Mouse (Mus musculus) layer of hippocampus, adult 18-20 months (tissue): ENCODE results near the gene Mmp11. TPM values are rescaled to one million over a fixed set of nuclear protein-coding genes. Genes with fewer than 3 reads are reported as not detected.

Source experiments
- DNase-seq, 2 experiments: peaks; one replicate each; pipeline ENCODE4 v3.0.0; 2022; ENCODE audit warnings: low spot score in 2 of 2
- long read RNA-seq: library from polyadenylated mRNA; stranded (forward); transcript quantifications from one replicate; pipeline ENCODE4 v2.0.0, GENCODE M21; 2021
- total RNA-seq, 2 experiments: library from RNA; stranded (reverse); gene quantifications; 2 replicates each; pipeline ENCODE4 v1.2.3; 2021

Mmp11 gene
- total RNA-seq: 1 to 10 TPM; 1.8 to 2.1 TPM
- long read RNA-seq, partial matches to known transcripts: 2 of 2 reads
- long read RNA-seq, other reads (novel, unspliced or antisense): 0 of 2 reads

GRCm38 (mm10) chr10:75935680-75936541 lies at the start of gene Mmp11:
Gene Mmp11, minus strand, starts transcription at chr10:75936496.
- peak; percentile 69 to 82 for DNase-seq

DNA sequence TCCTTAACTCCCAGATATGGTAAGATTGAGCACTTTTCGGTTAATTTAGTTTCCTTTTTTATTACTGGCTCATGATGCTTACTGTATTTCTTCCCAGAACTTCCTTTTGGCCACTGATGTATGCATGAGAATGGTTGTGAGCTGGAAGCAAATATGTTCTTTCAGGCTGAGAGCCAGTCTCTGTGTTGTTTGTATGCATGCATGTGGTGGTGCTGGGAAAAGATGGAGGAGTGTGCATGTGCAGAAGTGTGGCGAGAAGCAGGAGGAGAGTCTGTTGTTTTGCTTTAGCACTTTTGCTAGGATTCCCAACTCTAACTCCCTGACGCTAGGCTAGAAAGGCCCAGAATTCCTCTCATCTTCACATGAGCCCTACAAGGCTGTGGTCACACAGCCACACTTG lies 43.1 kb upstream of the Mmp11 start:
- DNase-seq: peak in 1 of 2 experiments; percentile 33

GRCm38 (mm10) chr10:75978835-75979157 lies 42.5 kb upstream of the Mmp11 start:
- DNase-seq: no peak

DNA sequence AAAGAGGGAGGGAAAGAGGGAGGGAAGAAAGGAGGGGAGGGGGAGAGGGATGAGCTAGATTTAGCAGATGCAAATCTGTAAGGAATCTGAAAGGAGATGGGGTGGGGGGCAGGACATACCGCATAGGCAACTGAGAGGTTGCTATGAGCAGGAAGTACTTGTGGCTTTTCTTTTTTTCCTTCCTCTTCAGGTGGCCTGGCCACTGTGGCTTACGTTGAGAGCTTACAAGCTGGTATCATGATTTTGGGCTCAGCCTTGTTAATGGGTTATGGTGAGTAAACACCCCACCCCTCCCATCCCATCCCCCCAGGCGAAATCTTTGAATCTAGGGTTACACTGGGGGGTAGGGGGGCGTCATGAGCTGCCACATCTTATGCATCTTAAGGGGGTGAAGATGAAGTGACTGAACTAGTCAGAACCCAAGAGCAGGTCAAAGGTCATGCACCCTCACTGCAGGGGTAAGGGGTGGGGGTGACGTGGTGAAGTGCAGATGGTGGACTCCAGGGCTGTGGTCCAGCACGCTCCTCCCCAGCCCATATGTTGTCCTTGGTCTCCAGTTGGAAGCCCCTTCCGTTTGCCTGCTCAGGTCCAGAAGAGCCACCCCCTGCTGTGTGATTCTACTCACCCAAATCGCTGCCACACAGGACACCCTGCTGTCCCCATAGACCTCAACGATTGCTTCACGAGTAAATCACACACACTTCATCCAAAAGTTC lies 42.0 kb upstream of the Mmp11 start:
- no peak for DNase-seq

GRCm38 (mm10) chr10:75975216-75975615 lies 38.9 kb upstream of the Mmp11 start:
- DNase-seq: no peak

- no peak for DNase-seq
Measured at GRCm38 (mm10) chr10:75973846-75974245, 37.5 kb upstream of the Mmp11 start.

DNA sequence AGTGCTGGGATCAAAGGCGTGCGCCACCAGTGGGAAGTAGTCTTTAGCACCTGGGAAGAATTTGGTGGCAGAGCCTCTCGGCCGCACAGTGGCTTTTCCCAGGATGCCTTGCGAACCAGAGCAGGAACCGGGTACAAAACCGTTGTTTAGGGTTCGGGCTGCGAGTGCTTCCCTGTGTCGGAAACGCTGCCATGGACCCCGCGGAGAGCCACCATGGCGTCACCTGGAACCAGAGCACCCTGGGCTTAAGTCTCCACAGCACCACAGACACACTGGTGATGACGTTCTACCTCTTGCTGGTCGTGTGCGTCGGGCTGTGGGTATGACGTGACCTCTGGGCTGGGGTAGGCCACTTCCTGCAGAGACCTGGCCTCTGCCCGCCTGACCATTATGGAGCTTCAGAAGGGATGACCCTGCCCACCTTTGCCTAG lies 18.1 kb upstream of the Mmp11 start, which contains the start of gene Gm5134:
Gene Gm5134 (plus strand): TSS at position 134 of the 431 bp plus-strand sequence.
- DNase-seq: no peak

GRCm38 (mm10) chr10:75951424-75952050 lies 15.2 kb upstream of the Mmp11 start:
- DNase-seq: peak in 1 of 2 experiments; percentile 72

DNA sequence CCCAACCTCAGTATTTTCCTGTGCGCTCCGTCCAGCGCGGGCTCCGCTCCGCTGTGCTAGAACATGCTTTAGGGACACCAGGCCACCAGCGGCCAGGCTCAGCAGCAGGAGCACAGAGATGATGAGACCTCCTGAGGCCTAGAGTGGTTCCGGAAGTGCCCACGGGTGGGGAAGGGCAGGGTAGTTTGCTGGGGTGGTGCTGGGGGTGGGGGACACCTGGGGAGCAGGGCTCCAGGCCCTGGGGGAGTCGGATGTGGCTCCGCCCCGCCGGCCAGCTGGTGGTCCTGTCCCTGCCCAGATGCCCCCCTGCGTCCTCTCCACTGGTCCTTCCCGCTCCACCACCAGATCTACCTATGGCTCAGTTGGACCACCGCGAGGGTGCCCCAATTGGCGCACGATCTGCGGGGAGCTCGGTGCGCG lies 14.5 kb upstream of the Mmp11 start:
- no peak for DNase-seq

GRCm38 (mm10) chr10:75949053-75950045 lies 13.1 kb upstream of the Mmp11 start:
- DNase-seq: no peak

DNA sequence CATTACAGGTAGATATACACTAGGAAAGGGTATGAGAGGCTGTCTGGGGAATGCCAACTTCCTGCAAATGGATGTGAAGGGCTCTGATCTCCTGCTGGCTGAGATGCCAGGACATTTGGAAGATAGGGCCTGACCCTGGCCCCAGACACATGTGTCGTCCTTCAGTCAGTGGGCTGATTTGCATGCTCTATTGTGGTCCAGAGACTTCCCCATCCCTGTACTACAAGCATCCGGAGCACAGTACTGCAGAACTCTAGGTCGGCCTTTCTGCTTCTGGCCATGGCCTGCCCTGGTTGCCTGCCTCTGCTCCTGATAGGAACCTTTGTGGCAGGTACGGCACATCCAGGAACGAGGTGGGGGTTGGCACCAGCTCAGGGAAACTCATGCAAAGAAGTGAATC lies 11.8 kb upstream of the Mmp11 start:
- DNase-seq: no peak

DNA sequence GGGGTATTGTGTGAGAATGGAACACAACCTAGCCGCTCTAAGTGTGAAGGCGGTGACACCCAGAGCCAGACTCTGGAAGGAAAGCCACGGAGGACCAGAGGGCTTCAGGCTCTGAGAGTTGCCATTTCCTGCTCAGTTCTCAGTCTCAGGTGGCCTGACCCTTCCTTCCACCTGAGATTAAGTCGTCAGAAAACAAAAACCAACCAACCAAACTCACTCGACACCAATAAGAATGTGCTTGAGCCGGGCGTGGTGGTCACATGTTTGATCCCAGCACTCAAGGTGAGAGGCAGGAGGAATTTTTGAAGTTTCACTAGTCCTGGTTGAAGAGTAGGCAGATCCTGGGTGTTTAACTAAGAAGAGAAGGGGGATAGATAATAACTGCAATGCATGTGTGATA lies 9.6 kb upstream of the Mmp11 start:
- DNase-seq: no peak

GRCm38 (mm10) chr10:75945213-75945612 lies 8.9 kb upstream of the Mmp11 start:
- DNase-seq: no peak

GRCm38 (mm10) chr10:75944066-75944772 lies 7.9 kb upstream of the Mmp11 start:
- DNase-seq: peak in 1 of 2 experiments; percentile 61

DNA sequence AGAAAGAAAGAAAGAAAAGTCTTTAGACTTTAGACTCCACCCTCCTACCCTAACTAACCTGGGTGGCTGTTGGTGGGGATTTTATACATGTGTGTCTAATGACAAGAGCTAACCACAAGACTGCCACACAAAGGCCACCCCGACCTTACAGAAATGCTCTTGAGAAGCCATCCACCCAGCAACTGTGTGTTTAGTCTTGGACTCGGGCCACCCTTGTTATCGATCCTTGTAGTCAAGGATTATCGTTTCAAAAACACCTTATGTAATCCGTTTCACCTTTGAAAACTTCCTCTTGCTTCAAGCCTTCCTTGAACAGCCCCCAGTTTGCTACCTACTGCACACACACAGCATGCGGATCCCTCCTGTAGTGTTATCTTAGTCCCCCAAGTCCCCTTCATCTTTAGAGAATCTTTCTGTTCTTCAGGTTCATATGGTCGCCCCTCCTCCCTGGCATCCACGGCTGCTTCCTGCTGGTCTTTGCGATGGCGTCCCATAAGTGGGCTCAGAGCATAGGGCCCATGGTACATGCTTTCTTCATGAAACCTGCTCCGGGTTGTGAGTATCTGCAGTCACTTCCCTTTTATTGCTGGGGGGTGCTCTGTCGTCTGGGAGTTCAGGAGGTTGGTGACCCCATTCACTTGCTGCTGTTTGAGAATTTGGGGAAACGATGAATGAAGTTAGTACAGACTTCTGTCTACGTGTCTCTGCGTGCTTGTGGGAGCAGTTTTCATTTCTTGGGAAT lies 6.6 kb upstream of the Mmp11 start, which contains the start of gene Vpreb3:
Gene Vpreb3 (plus strand): TSS at position 322 of the 742 bp plus-strand sequence.
- DNase-seq: no peak

- no peak for DNase-seq
Measured at GRCm38 (mm10) chr10:75941042-75941824, 4.9 kb upstream of the Mmp11 start.

GRCm38 (mm10) chr10:75940520-75940919 lies 4.2 kb upstream of the Mmp11 start, which contains the start of gene Gm867:
Gene Gm867, minus strand, starts transcription at chr10:75940672.
- no peak for DNase-seq
